Mouse (Mus musculus) liver, embryonic 15.5 days (tissue): ENCODE measurements around the gene Ddost. TPM values are rescaled to one million over a fixed set of nuclear protein-coding genes. Genes with fewer than 3 reads are reported as not detected.

Experiments used
- ATAC-seq: fragments of 200-750 bp; cut with Nextera tagmentation; 2 replicates; pipeline ENCODE4 v1.8.0; 2017; ENCODE audit warnings: moderate number of reproducible peaks, mild to moderate bottlenecking, moderate library complexity; ENCODE audit not compliant: insufficient read depth
- H3K27ac ChIP-seq: fragments of 300-500 bp; sonication (generic); replicated peaks from 2 replicates; pipeline ENCODE4 v1.5.1; 2015; ENCODE audit warnings: mild to moderate bottlenecking, inconsistent platforms
- H3K27me3 ChIP-seq: fragments of 300-500 bp; sonication (generic); 2 replicates; pipeline ENCODE4 v1.6.1; 2015; ENCODE audit warnings: mild to moderate bottlenecking, inconsistent platforms
- H3K36me3 ChIP-seq: fragments of 300-500 bp; sonication (generic); replicated peaks from 2 replicates; pipeline ENCODE4 v1.6.1; 2015; ENCODE audit warnings: moderate library complexity, mild to moderate bottlenecking, inconsistent platforms
- H3K4me1 ChIP-seq: fragments of 300-500 bp; sonication (generic); replicated peaks from 2 replicates; pipeline ENCODE4 v1.6.1; 2015; ENCODE audit warnings: inconsistent platforms
- H3K4me2 ChIP-seq: fragments of 300-500 bp; sonication (generic); 2 replicates; pipeline ENCODE4 v1.6.1; 2015; ENCODE audit warnings: moderate library complexity, mild to moderate bottlenecking, inconsistent platforms
- H3K4me3 ChIP-seq: fragments of 300-500 bp; sonication (generic); replicated peaks from 2 replicates; pipeline ENCODE4 v1.5.1; 2015; ENCODE audit warnings: mild to moderate bottlenecking, inconsistent platforms
- H3K9ac ChIP-seq: fragments of 300-500 bp; sonication (generic); 2 replicates; pipeline ENCODE4 v1.6.1; 2015; ENCODE audit warnings: moderate library complexity, mild to moderate bottlenecking, inconsistent platforms
- H3K9me3 ChIP-seq: fragments of 300-500 bp; sonication (generic); replicated peaks from 2 replicates; pipeline ENCODE4 v1.6.1; 2016; ENCODE audit warnings: inconsistent platforms
- WGBS: fragments of 180-500 bp; shearing (Covaris S2); methylation state at CpG from one replicate; pipeline ENCODE4 v1.1.7; 2015; ENCODE audit warnings: mixed read lengths; ENCODE audit not compliant: insufficient replicate concordance; 5-methylcytosine and 5-hydroxymethylcytosine counted together
- polyA plus RNA-seq: library from polyadenylated mRNA; unstranded; fragments of >200 nt; fragmentation: Nextera tagmentation; extraction: Ambion mirVana; gene quantifications from 2 replicates; pipeline ENCODE4 v1.2.1, GENCODE M21; 2015

The Ddost gene
- polyA plus RNA-seq, 1 experiment from 2014 or later: 173 TPM

DNA sequence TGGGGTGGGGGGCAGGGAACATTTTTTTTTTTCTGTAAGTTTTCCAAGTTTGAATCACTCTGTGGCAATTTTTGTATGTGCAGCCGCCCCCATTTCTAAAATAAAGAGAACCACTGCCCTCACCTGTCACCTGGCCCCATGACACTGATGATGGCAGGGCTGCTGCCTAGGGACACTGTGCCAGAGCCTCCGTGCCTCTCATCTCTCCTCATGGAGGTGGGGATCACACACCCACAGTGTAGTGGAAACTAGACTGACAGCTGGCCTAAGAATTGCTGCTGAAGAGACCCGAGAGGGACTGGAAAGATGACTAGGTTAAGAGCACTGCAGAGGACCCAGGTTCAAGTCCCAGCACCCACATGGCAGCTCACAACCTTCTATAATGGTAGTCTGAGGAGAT is 7.6 kb downstream of the Ddost start:
- no peak overlapping the region for H3K27ac ChIP-seq
- no peaks in the 10 kb centered on the region for H3K27me3 ChIP-seq
- no peak overlapping the region for H3K9ac ChIP-seq
- peaks cover 89% of the 10 kb centered on the region for H3K36me3 ChIP-seq
- peaks cover 5% of the 10 kb centered on the region; the same call in 1 of the 2 replicates for H3K4me1 ChIP-seq
- no peak for ATAC-seq
- no peaks in the 10 kb centered on the region for H3K9me3 ChIP-seq
- WGBS: 81% methylated on average over 3 of the region's 3 CpGs
- H3K4me2 ChIP-seq: no peak overlapping the region
- no peak overlapping the region for H3K4me3 ChIP-seq

DNA sequence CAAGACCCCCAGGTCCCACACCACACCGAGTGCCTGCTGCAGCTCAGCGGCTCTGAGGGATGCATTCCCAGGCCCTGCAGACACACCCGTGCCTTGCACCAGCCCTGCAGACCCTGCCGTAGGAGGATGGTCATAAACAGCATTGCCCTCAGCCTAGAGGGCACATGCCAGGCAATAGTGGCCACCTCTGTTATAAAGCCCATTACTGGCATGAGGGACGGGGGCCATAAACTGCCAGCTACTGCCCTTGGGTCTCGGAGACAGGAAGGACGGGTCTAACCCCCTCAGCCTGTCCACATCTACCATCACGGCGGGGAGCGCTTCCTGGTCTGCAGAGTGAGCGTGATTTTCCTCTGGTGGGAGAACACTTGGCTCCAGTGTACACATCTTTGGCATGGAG is 8.5 kb downstream of the Ddost start:
- H3K27ac ChIP-seq: no peak overlapping the region
- 80% methylated on average over 11 of the region's 11 CpGs for WGBS
- H3K9ac ChIP-seq: no peak overlapping the region
- H3K4me2 ChIP-seq: no peak overlapping the region
- ATAC-seq: no peak
- H3K4me1 ChIP-seq: no peaks in the 10 kb centered on the region
- H3K4me3 ChIP-seq: no peak overlapping the region
- H3K36me3 ChIP-seq: peaks cover 87% of the 10 kb centered on the region
- no peaks in the 10 kb centered on the region for H3K27me3 ChIP-seq
- no peaks in the 10 kb centered on the region for H3K9me3 ChIP-seq

DNA sequence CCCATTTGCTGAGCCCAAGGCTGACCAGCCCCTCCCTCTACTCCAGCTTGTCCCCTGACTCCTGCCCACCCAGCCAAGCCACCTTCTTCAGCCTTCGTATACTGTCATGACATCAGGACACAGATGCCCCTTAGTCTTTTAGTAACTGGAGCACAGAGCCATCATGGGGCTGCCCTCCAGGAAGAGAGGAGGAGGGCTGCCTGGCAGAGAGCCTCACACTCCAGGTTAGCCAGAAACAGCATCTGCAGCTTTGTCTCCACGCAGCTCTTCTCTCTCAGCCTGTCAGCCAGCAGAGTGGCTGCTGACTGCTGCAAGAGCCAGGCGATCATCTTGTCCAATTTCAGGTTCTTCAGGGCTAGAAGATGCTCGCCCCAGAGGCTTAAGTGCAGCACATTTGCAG is 9.3 kb downstream of the Ddost start:
- no peaks in the 10 kb centered on the region for H3K4me1 ChIP-seq
- H3K9me3 ChIP-seq: no peaks in the 10 kb centered on the region
- H3K27me3 ChIP-seq: no peaks in the 10 kb centered on the region
- no peak overlapping the region for H3K27ac ChIP-seq
- H3K36me3 ChIP-seq: peaks cover 81% of the 10 kb centered on the region
- 74% methylated on average over 4 of the region's 4 CpGs for WGBS
- no peak overlapping the region for H3K4me3 ChIP-seq
- H3K9ac ChIP-seq: no peak overlapping the region
- ATAC-seq: no peak
- no peak overlapping the region for H3K4me2 ChIP-seq

DNA sequence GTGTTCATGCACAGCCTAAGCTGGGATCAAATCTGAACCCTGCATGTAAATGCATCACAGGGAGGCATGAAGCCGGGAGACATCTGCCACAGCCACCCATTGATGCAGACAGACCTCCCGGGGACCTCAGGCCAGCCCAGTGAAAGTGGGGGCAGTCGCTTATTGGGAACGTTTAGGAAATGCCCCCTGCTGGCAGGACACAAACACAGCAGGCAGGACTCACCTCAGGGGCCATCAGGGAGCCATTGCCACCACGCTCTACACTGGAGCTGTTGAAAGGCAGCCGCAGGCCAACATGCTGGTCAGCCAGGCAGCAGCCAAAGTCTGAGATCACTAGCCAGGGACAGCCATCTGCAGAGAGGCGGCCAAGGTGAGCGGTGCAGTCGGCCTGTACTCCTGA is 11.3 kb downstream of the Ddost start:
- Histone ChIP-seq H3K36me3 (peaks cover 68% of the 10 kb centered on the region), H3K4me3 (no peak overlapping the region), H3K27ac (no peak overlapping the region), H3K4me1 (peaks cover 3% of the 10 kb centered on the region), H3K4me2 (no peak overlapping the region), H3K9ac (no peak overlapping the region), H3K27me3 (no peaks in the 10 kb centered on the region), H3K9me3 (no peaks in the 10 kb centered on the region)
- 67% methylated on average over 9 of the region's 9 CpGs for WGBS
- no peak for ATAC-seq

DNA sequence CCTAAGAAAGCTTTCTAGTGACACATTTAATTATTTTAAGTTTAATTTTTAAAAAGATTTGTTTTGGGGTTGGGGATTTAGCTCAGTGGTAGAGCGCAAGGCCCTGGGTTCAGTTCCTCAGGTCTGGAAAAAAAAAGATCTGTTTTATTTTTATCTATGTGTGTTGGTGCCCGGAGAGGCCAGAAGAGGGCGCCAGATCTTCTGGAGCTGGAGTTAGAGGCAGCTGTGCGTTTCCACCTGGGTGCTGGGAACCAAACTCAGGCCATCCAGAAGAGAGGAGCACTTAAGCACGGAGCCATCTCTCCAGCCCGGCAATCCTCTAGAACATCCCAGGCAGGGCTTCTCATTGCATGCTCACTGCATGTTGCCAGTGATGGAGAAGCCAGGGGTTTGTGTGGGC is 11.8 kb downstream of the Ddost start:
- H3K36me3 ChIP-seq: peaks cover 62% of the 10 kb centered on the region
- peaks cover 6% of the 10 kb centered on the region for H3K4me1 ChIP-seq

DNA sequence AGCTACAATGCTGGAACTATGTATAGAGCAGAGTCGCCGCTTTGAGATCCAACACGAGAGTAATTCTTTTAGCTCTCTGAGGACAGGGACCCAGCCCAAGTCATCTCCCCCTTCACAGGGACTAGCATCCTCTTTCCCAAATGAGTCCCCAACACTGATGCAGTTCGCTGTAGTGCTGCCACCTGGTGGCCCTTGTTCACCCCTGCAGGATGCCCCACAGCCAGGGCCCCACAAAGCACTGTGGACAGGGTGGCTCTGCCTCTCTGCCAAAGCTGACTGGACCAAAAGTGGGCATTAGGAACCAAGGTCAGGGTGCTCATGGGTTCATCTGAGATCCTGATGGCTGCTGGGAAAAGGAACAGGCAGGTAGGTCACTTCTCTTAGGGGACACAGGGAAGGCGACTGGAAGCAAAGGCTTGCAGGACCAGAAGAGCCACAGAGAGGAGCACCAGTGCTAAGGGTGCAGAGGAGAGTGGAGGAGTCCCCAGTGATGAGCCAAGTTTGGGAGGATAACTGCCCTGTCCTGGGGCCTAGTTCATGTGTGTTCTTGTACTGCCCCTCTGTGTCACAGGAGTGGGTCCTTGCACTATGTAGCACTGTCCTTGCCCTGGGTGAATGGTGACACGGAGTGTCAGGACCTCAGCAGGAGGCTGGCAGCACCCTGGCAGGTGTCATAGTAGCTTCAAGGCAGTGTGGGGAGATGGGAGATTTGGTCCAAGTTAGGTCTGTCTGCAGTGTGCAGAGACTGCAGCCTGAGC is 14.2 kb downstream of the Ddost start:
- WGBS: 52% methylated on average over 6 of the region's 6 CpGs
- H3K4me2 ChIP-seq: no peak overlapping the region
- peaks cover 39% of the 10 kb centered on the region for H3K36me3 ChIP-seq
- H3K4me1 ChIP-seq: peaks cover 8% of the 10 kb centered on the region
- H3K9ac ChIP-seq: no peak overlapping the region
- no peaks in the 10 kb centered on the region for H3K27me3 ChIP-seq
- ATAC-seq: no peak
- H3K27ac ChIP-seq: no peak overlapping the region
- no peak overlapping the region for H3K4me3 ChIP-seq
- no peaks in the 10 kb centered on the region for H3K9me3 ChIP-seq

More for the DNA sequence above, 11.8 kb downstream of the Ddost start:
- Histone ChIP-seq H3K9ac (no peak overlapping the region), H3K4me3 (no peak overlapping the region), H3K27me3 (no peaks in the 10 kb centered on the region), H3K4me2 (no peak overlapping the region), H3K27ac (no peak overlapping the region), H3K9me3 (no peaks in the 10 kb centered on the region)
- 78% methylated on average over 6 of the region's 6 CpGs for WGBS
- no peak for ATAC-seq

DNA sequence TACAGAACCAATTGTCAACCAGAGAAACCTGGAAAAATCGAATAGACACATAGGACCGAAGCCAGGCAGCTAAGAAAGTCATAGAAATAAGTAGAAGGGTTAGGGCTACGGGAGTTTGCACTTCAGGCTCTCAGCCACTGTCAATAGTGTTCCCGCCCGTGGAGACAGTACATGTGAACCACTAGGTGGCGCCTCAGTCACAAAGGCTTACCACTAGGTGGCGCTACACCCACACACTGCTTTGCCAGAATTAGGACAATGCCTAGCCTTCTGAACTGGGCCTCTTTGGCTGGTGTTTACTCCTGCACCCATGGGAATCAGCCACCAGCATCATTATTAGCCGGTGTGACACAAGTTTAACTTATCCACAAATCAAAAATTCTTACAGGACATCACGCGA is 15.0 kb downstream of the Ddost start:
- Histone ChIP-seq H3K27me3 (no peaks in the 10 kb centered on the region), H3K27ac (no peak overlapping the region), H3K9ac (no peak overlapping the region), H3K36me3 (peaks cover 31% of the 10 kb centered on the region), H3K4me3 (no peak overlapping the region), H3K4me2 (no peak overlapping the region), H3K9me3 (no peaks in the 10 kb centered on the region), H3K4me1 (peaks cover 16% of the 10 kb centered on the region)
- peak; percentile 35; the same call in 1 of the 2 replicates for ATAC-seq
- WGBS: 27% methylated on average over 10 of the region's 10 CpGs

DNA sequence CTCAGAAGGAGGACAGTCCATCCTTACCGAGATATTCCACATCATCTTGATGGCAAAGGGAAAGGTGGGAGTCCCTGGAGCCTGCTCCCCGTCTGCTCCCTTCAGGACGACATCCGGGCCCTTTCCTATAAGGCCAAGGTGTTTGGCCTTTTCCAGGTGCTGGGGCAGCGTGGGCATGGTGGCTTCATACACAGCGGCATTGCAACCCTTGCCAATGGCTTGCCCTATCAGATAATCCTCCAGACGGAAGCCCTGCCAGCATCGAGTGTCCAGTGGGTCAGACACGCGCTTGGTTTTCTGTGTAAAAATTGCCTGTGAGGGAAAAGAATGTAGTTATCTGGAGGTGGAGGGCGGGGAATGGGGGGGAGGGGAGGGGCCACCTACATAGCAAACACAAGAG is 16.2 kb downstream of the Ddost start:
- 66% methylated on average over 11 of the region's 11 CpGs for WGBS
- Histone ChIP-seq H3K4me1 (peaks cover 25% of the 10 kb centered on the region), H3K36me3 (peaks cover 21% of the 10 kb centered on the region), H3K9me3 (no peaks in the 10 kb centered on the region), H3K4me2 (no peak overlapping the region), H3K27ac (no peak overlapping the region), H3K4me3 (no peak overlapping the region), H3K9ac (no peak overlapping the region), H3K27me3 (no peaks in the 10 kb centered on the region)
- ATAC-seq: no peak

DNA sequence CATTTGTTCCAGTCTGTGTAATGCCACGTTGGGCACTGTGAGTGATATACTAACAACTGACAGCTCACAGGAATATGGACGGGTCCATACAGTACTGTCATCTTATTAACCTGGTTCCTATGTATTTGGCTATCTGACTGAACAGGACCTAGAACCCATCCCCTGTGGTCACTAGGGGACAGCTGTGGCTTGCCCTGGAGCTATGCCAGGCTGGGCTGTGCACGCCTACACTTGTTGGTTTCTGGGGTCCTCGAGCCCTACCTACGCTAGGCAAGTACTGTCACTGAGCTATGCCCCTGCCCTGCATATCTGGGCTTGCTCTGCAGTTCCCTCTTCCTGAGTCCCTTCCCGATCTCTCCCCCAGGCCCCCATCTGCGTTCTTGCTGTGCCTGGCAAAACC is 17.0 kb downstream of the Ddost start:
- Histone ChIP-seq H3K4me2 (no peak overlapping the region), H3K4me1 (peaks cover 32% of the 10 kb centered on the region), H3K9me3 (no peaks in the 10 kb centered on the region), H3K4me3 (no peak overlapping the region), H3K9ac (no peak overlapping the region), H3K27me3 (no peaks in the 10 kb centered on the region), H3K27ac (no peak overlapping the region), H3K36me3 (peaks cover 18% of the 10 kb centered on the region)
- no peak for ATAC-seq
- WGBS: 61% methylated on average over 7 of the region's 7 CpGs

DNA sequence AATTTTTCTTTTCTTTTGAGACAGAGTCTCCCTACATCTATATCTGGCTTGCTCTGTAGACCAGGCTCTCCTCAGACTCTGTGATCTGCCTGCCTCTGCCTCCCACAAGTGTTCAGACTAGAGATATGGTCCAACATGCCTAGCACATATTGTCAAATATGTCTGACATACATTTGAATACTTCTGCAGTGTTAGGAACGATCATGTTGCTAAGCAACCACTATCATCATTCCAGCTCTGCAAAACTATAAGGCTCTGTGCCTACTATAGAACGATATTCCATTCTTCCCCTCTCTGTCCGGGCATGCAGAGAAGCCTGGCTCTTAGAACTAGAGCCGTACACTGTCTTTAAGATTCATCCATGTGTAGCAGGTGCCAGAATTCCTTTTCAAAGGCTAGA is 18.2 kb downstream of the Ddost start:
- Histone ChIP-seq H3K9ac (no peak overlapping the region), H3K4me3 (no peak overlapping the region), H3K4me1 (peaks cover 36% of the 10 kb centered on the region), H3K9me3 (no peaks in the 10 kb centered on the region), H3K36me3 (peaks cover 7% of the 10 kb centered on the region; the same call in 1 of the 2 replicates), H3K4me2 (no peak overlapping the region), H3K27me3 (no peaks in the 10 kb centered on the region), H3K27ac (no peak overlapping the region)
- no peak for ATAC-seq
- WGBS: 71% methylated on average over 4 of the region's 4 CpGs

DNA sequence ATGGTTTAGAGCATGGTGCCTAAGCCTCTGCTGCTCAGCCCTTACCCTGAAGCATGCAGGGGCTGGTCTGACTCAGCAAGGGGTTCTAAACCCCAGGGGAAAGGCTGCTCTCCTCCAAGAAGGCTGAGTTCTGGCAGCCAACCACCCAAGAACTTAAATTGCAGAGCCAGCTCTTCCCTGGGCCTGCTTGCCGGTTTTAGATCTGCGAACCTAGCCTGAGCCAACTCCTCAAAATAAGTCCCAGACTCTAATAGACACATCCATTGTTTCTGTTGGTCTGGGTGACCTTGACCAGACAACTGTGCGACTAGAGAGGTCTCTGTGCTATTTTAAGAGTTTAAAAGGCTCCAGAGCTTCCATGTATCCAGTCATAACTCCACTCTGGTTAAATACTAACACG is 19.2 kb downstream of the Ddost start:
- Histone ChIP-seq H3K27ac (no peak overlapping the region), H3K4me3 (no peak overlapping the region), H3K9me3 (no peaks in the 10 kb centered on the region), H3K9ac (no peak overlapping the region), H3K27me3 (no peaks in the 10 kb centered on the region), H3K36me3 (0 out of 2 replicates have a peak, but pooled peaks cover 5% of the 10 kb centered on the region), H3K4me2 (no peak overlapping the region), H3K4me1 (peaks cover 41% of the 10 kb centered on the region)
- no peak for ATAC-seq
- WGBS: 56% methylated on average over 4 of the region's 4 CpGs

DNA sequence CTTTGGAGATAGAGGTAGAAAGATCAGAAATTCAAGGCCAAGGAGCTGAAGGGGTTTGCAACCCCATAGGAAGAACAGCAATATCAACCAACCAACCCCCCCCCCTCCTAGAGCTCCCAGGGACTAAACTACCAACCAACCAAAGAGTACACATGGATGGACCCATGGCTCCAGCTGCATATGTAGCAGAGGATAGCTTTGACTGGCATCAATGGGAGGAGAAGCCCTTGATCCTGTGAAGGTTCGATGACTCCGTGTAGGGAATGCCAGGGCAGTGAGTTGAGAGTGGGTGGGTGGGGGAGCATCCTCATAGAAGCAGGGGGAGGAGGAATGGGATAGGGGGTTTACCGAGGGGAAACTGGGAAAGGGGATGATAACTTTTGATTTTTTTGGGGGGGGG is 19.9 kb downstream of the Ddost start:
- no peak overlapping the region for H3K27ac ChIP-seq
- peaks cover 41% of the 10 kb centered on the region for H3K4me1 ChIP-seq
- H3K27me3 ChIP-seq: no peaks in the 10 kb centered on the region
- H3K4me2 ChIP-seq: no peak overlapping the region
- 68% methylated on average over 3 of the region's 3 CpGs for WGBS
- no peaks in the 10 kb centered on the region for H3K9me3 ChIP-seq
- no peak for ATAC-seq
- no peak overlapping the region for H3K4me3 ChIP-seq
- H3K9ac ChIP-seq: no peak overlapping the region
- 0 out of 2 replicates have a peak, but pooled peaks cover 5% of the 10 kb centered on the region for H3K36me3 ChIP-seq
